Mouse (Mus musculus) lung, postnatal 0 days (tissue): ENCODE data around the gene Sez6l.

Experiments used
- CTCF ChIP-seq: IDR thresholded peaks from 2 replicates; pipeline ENCODE4 v1.5.1; 2016; ENCODE audit warnings: antibody characterized with exemption, mild to moderate bottlenecking
- EP300 ChIP-seq: IDR thresholded peaks from 2 replicates; pipeline ENCODE4 v1.6.1; 2016; ENCODE audit warnings: antibody characterized with exemption, mild to moderate bottlenecking, control low read depth

DNA sequence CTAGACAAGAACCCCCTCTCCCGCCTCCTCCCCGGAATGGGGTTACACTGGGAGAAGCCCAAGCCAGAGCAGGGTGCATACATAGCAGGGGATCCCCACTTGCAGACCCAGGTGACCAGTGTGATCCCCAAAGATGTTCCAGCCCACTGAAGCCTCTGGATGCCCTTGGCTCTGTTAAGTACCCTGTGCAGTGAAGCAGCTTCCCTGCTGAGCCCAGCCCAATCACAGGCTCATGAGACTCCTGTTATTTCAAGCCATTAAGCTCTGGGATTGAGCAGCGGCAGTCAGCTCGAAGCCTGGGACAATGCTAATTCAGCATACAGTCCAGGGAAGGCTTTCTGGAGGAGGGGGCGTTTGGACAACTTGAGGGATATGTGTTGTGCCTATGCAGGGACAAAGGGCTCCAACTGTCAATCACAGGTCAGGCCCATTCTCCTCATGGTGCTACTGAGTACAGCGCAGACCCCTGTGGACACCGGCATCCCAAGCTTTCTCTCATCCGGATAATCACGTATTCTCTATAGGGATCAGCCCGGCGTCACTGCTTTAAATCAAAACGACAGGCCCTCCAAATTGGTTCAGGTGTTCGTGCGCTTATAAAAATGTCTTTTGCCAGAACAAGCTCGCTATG, 16.0 kb downstream of the Sez6l start:
- no peak for TF ChIP-seq CTCF
- TF ChIP-seq EP300 = no peak
